ENCODE assay signal across 8 mouse cellular contexts in the genomic region with DNA sequence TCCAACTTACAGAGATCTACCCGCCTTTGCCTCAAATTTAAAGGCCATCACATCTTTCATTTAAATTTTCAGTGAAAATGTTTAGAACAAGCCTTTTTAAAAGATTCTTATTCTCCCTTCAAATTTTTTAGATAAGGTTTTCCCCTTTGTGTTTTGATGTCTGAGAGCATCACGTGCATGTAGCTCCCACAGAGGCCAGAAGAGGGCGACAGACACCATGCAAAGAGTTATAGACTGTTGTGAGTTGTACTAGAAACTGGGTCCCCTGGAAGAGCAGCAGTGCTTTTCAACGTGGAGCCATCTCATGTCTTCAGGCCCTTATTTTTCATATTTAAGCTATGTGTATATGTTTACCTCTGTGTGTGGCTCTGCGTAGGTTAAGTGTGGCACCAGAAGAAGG. TPM values are rescaled to one million over a fixed set of nuclear protein-coding genes. Genes with fewer than 3 reads are reported as not detected.
DNase-seq lines count a peak whose midpoint lies in the region; ATAC-seq lines count a peak whose summit lies in the region.

No protein-coding gene starts in this region.

- no peaks in the 10 kb centered on the region for H3K9me3 ChIP-seq in liver, embryonic 12.5 days (replicated peaks)

- no peaks in the 10 kb centered on the region for H3K4me1 ChIP-seq in liver, embryonic 12.5 days

- DNase-seq in embryo, embryonic 10.5 days (ENCODE audit: low spot score): peak; percentile 33
- DNase-seq in embryo, embryonic 11 days: no peak
- DNase-seq in liver: peak; percentile 61
- peak; percentile 28 for DNase-seq in T-cell, adult 2 months (ENCODE audit: low spot score)
- peak; percentile 35 for DNase-seq in lung, postnatal 25 days (ENCODE audit: low spot score)
- DNase-seq in left cerebral cortex, postnatal 4 days: no peak

- 63% methylated on average over 5 of the region's 5 CpGs for WGBS in liver, embryonic 12.5 days (ENCODE audit: insufficient replicate concordance)

- intact Hi-C loops in left cerebral cortex, postnatal 4 days (cut with DNase I): no loop called here

- H3K27me3 ChIP-seq in liver, embryonic 12.5 days (replicated peaks): no peaks in the 10 kb centered on the region

- H3K4me2 ChIP-seq in liver, embryonic 12.5 days: no peak overlapping the region

- no peak overlapping the region for H3K9ac ChIP-seq in liver, embryonic 12.5 days

- ATAC-seq in liver, embryonic 12.5 days: no peak
- no peak for ATAC-seq in frontal cortex, adult (ENCODE audit: low TSS enrichment)

- H3K36me3 ChIP-seq in liver, embryonic 12.5 days: peaks cover 98% of the 10 kb centered on the region

- H3K4me3 ChIP-seq in liver, embryonic 12.5 days: no peak overlapping the region

- no peak overlapping the region for H3K27ac ChIP-seq in liver, embryonic 12.5 days

RNA-seq across cellular contexts. Expression of a gene that starts 14.9 kb away (rescaled TPM):
- polyA plus RNA-seq in liver, embryonic 12.5 days (2016; fragmentation: Nextera tagmentation; extraction: Ambion mirVana): 68.6 and 73.0 TPM in 2 replicates
- total RNA-seq in left cerebral cortex, postnatal 4 days (2021): 100 to 1,000 TPM; 167 to 244 TPM

RNA-seq across cellular contexts. Expression of a gene that starts 36.6 kb away (rescaled TPM):
- 6.9 and 7.2 TPM in 2 replicates for polyA plus RNA-seq in liver, embryonic 12.5 days (2016; fragmentation: Nextera tagmentation; extraction: Ambion mirVana)
- total RNA-seq in left cerebral cortex, postnatal 4 days (2021): 10 to 100 TPM; 17.5 to 18.7 TPM

Comparison
In these comparisons a context has a peak if more than half of its experiments do, and no peak if none do; other contexts are left out.
1. DNase-seq: peak in embryo, embryonic 10.5 days (single experiment), liver (single experiment), T-cell, adult 2 months (single experiment) and lung, postnatal 25 days (single experiment); none in embryo, embryonic 11 days (single experiment) and left cerebral cortex, postnatal 4 days (single experiment).